Mouse (Mus musculus) cerebellum, adult 9-10 months (tissue): Measurements from ENCODE around the gene Mgat2.
A peak's percentile ranks its signal among the peaks of the same experiment; 100 is the strongest.

Source experiments
- DNase-seq: peaks from one replicate; pipeline ENCODE4 v3.0.0; 2022

Mgat2 gene

GRCm38 (mm10) chr12:69181800-69182199 is 2.2 kb upstream of the Mgat2 start:
- no peak for DNase-seq

GRCm38 (mm10) chr12:69184342-69185295 is 662 bp downstream of the Mgat2 start:
- DNase-seq, result peak; percentile 49

DNA sequence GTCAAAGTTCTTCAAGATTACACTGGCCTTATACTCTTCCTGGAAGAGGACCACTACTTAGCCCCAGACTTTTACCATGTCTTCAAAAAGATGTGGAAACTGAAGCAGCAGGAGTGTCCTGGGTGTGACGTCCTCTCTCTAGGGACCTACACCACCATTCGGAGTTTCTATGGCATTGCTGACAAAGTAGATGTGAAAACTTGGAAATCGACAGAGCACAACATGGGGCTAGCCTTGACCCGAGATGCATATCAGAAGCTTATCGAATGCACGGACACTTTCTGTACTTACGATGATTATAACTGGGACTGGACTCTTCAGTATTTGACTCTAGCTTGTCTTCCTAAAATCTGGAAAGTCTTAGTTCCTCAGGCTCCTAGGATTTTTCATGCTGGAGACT is 1.4 kb downstream of the Mgat2 start:
- DNase-seq, result no peak

DNA sequence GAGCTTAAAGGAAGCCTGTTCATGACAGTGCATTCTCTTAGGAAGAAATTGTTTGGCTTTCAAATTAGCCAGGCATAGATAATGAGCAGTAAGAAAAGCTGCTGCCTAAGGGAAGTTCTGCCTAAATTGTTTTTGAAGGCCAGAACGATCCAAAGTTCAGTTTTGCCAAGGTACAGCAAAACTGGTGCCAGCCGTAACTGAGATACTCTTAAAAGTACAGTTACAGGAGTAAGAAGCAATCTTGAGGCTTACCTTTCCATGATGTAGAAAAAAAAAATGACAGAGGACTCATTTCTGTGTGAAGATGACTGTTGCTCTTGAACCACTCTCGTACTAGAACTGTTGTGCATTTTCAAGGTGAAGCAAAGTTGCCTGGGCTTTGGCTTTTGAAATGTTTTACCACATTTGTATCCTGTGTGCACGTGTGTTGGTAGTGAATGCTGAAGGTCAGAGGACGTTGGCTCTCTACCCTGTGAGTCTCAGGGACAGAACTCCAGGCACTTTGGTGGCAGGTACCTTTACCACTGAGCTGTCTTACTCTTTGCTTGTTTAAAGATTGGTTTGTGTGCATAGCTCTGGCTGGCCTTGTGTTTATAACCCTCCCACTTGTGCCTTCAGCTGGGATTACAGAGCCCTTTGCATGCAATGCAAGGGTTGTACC is 3.0 kb downstream of the Mgat2 start:
- DNase-seq, result no peak

- DNase-seq, result no peak
Measured at GRCm38 (mm10) chr12:69190074-69190473, 6.1 kb downstream of the Mgat2 start.

GRCm38 (mm10) chr12:69190522-69190921 is 6.6 kb downstream of the Mgat2 start:
- no peak for DNase-seq

DNA sequence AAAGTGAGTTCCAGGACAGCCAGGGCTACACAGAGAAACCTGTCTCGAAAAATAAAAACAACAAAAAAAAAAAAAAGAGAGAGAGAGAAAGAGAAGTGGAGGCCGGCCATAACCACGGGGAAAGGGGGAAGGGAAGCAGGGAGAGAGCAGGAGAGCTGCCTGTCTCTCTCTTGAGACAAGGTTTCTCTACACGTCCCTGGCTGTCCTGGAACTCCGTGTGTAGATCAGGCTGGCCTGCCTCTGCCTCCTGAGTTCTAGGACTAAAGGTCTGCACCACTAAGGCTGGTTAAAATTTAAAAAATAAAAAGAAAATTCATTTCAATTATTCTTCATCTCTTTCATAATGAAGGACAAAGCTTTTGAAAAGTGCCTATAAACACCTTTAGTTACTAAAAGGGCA is 7.4 kb downstream of the Mgat2 start:
- DNase-seq, result no peak

- no peak for DNase-seq
Measured at GRCm38 (mm10) chr12:69192637-69193036, 8.7 kb downstream of the Mgat2 start.

- DNase-seq, result peak; percentile 60
Measured at GRCm38 (mm10) chr12:69196444-69197377, 12.8 kb downstream of the Mgat2 start, which contains the start of gene Gm49383. TSS of gene Gm49383 (minus strand) at chr12:69197104.

DNA sequence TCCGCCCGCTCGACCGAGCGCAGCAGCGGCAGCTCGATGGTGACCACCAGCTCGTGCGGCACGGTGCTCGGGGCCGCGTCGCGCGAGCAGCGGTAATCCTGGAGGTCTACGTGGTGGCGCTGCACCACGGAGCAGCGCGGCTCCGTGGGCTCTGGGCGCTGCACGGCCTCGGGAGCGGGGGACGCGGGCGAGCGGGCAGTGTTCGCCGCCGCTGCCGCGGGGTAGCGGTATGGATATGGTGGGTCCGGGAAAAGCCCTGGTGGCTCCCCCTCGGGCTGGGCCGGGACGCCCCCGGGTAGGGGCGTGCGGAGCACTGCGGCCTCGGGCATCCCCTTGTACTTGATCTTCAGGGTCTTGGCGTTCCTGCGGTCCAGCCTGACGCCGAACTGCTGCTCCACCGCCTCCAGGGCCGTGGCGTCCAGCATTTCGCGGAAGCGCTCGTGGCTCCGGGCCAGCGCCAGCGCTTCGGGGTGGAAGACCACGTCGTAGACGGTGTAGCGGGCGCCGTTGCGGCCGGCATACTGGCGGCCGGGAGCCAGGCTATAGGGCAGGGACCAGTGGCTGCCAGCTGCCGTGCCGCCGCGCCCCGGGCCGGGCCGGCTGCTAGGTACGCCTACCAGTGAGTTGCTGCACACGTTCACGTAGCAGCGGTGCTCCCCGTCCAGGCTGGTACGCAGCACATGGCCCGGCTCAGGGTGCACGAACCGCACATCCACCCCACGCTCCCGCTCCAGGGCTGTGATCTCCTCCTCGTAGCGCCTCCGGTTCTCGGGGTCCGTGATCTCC is 13.6 kb downstream of the Mgat2 start:
- DNase-seq, result peak; percentile 46

GRCm38 (mm10) chr12:69198164-69198535 is 14.2 kb downstream of the Mgat2 start, which contains the start of gene Dnaaf2:
TSS of gene Dnaaf2 (minus strand) at chr12:69198429.
- DNase-seq, result peak; percentile 69

DNA sequence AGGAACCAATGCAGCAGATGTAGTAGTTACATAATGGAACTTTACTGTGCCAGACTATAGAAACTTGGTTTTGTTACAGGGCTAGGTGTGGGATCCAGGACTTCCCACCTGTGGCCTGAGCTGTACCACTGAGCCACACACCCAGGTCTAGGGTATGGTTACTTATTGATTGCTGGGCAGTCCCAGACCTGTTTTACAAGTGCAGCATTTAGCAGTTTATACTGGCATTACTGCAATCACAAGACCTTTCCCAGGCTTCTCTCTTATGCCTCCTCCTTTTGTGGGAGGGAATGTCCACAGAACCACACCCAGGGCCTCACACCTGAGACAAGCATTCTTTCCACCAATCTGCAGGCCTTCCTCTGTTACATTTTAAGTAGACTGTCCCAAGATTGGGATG is 15.0 kb downstream of the Mgat2 start:
- DNase-seq, result no peak

GRCm38 (mm10) chr12:69204052-69204833 is 20.3 kb downstream of the Mgat2 start, which contains the start of gene Gm49384:
TSS of gene Gm49384 (minus strand) at chr12:69204267.
- no peak for DNase-seq

- no peak for DNase-seq
Measured at GRCm38 (mm10) chr12:69207396-69207795, 23.4 kb downstream of the Mgat2 start.

- no peak for DNase-seq
Measured at GRCm38 (mm10) chr12:69207926-69208325, 24.0 kb downstream of the Mgat2 start.

- DNase-seq, result no peak
Measured at GRCm38 (mm10) chr12:69208520-69208919, 24.6 kb downstream of the Mgat2 start.

DNA sequence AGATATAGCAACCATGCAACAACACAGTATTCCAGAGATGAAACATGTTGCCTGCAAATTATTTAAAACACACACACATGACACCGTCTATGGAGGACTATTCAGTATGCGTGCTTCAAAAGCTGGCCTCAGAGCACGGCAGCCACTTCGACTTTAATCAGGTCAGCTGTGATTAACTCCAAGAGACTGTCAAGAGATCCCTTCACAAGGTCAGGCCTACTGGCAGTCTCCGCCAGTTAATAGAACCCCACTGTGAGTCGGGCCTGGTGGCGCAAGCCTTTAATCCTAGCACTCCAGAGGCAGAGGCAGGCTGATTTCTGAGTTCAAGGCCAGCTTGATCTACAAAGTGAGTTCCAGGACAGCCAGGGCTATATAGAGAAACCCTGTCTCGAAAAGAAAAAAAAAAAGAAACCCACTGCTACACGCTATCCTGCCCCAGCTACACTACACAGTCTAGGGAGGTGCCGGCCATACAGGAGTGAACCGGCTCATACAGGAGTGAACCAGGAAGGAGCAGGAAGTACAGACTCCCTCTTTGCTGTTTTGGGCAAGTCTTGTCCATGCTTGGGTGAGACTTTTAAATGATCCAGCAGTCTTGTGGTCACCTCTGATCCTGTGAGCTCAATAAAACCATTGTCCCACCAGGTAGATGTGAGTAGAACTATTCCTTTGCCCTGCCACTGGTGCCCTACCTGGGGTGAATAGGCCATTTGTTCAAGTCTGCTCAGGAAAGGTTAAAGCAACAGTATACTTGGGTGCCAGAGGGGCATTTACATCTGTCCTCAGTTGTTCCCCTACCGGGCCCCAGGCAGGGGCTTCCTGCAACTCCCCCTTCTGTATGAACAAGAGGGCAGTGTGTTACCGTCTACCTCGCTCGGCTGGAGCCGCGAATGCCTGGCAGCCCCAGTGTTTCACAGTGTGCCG is 26.4 kb downstream of the Mgat2 start:
- no peak for DNase-seq

- no peak for DNase-seq
Measured at GRCm38 (mm10) chr12:69211057-69211456, 27.1 kb downstream of the Mgat2 start.

DNA sequence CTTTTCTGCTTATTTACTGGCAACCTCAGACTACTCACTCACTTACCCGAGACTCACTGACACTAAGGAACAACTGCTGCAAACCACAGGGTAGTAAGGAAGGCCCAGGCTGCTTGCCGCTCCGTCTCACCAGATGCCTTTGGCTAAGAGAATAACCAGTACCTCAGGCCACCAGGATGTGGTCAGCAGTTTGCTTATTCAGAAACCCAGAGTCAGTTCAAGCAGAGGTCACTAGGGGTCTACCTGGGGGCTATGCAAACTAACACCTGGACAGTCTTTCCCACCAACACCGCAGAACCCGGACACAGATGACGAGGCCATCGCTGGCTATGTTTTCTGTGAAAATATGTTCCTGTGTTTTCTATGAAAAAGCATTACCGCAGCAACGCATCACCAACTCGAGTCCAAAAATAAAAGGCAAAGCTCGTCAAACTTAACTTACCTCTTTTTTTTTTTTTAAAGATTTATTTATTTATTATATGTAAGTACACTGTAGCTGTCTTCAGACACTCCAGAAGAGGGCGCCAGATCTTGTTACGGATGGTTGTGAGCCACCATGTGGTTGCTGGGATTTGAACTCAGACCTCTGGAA is 29.3 kb downstream of the Mgat2 start:
- no peak for DNase-seq

GRCm38 (mm10) chr12:69214393-69214792 is 30.4 kb downstream of the Mgat2 start:
- no peak for DNase-seq
